Mouse (Mus musculus) stomach, postnatal 0 days (tissue): ENCODE measurements around the gene Hgf. TPM values are rescaled to one million over a fixed set of nuclear protein-coding genes. Genes with fewer than 3 reads are reported as not detected.

Source experiments
- ATAC-seq: fragments of 200-750 bp; cut with Nextera tagmentation; 2 replicates; pipeline ENCODE4 v1.8.0; 2017; ENCODE audit not compliant: low FRiP score, low TSS enrichment
- DNase-seq: peaks from one replicate; pipeline ENCODE4 v3.0.0-alpha.2; 2016; ENCODE audit warnings: low spot score
- H3K27ac ChIP-seq: fragments of 300-500 bp; sonication (generic); replicated peaks from 2 replicates; pipeline ENCODE4 v1.5.1; 2014; ENCODE audit warnings: mild to moderate bottlenecking, control low read depth
- H3K27me3 ChIP-seq: fragments of 300-500 bp; sonication (generic); 2 replicates; pipeline ENCODE4 v1.6.1; 2014; ENCODE audit warnings: low read length; ENCODE audit not compliant: control insufficient read depth, insufficient read depth
- H3K36me3 ChIP-seq: fragments of 300-500 bp; sonication (generic); 2 replicates; pipeline ENCODE4 v1.6.1; 2014; ENCODE audit warnings: low read length, mixed read lengths; ENCODE audit not compliant: control insufficient read depth, insufficient read depth
- H3K4me1 ChIP-seq: fragments of 300-500 bp; sonication (generic); replicated peaks from 2 replicates; pipeline ENCODE4 v1.6.1; 2014; ENCODE audit warnings: antibody characterized with exemption; ENCODE audit not compliant: control insufficient read depth, insufficient read depth
- H3K4me2 ChIP-seq: fragments of 300-500 bp; sonication (generic); replicated peaks from 2 replicates; pipeline ENCODE4 v1.6.1; 2014; ENCODE audit warnings: low read depth, mild to moderate bottlenecking, control low read depth, moderate library complexity
- H3K4me3 ChIP-seq: fragments of 300-500 bp; sonication (generic); 2 replicates; pipeline ENCODE4 v1.5.1; 2014; ENCODE audit warnings: low read depth, low read length, control low read depth
- H3K9ac ChIP-seq: fragments of 300-500 bp; sonication (generic); 2 replicates; pipeline ENCODE4 v1.6.1; 2014; ENCODE audit warnings: mild to moderate bottlenecking, low read length, control low read depth, mixed read lengths
- H3K9me3 ChIP-seq: fragments of 300-500 bp; sonication (generic); 2 replicates; pipeline ENCODE4 v1.6.1; 2016; ENCODE audit warnings: low read length; ENCODE audit not compliant: control insufficient read depth
- CTCF ChIP-seq: IDR thresholded peaks from 2 replicates; pipeline ENCODE4 v1.5.1; 2016; ENCODE audit warnings: antibody characterized with exemption, low read depth, mild to moderate bottlenecking, moderate library complexity
- EP300 ChIP-seq: optimal IDR thresholded peaks from 2 replicates; pipeline ENCODE3; 2016; ENCODE audit warnings: antibody characterized with exemption
- WGBS: fragments of 180-500 bp; shearing (Covaris S2); extraction: QIAGEN DNeasy Blood & Tissue Kit; methylation state at CpG from one replicate; pipeline ENCODE4 v1.1.7; 2014; 5-methylcytosine and 5-hydroxymethylcytosine counted together
- polyA plus RNA-seq: library from polyadenylated mRNA; unstranded; fragments of >200 nt; fragmentation: Nextera tagmentation; extraction: Ambion mirVana; gene quantifications from 2 replicates; pipeline ENCODE4 v1.2.1, GENCODE M21; 2015

The Hgf gene
- polyA plus RNA-seq, 1 experiment from 2014 or later, result 0.81 TPM

DNA sequence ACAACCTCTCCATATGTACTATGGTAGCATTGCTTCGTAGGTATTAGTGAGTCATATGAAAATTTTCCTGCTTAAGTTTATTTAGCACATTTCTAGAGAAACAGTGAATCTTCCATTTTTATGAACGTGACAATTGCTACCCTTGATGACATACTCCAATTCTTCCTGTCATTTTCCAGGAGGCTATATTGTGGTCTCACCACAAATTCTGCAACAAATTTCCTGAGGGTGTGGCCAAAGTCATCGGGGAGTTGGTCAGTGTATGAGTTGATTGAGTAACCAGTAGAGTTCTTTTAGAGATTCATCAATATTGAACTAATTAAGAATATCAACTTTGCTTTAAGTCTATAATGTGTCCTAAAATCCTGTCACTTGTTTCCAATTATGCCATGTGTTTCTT lies 5.8 kb upstream of the Hgf start:
- H3K27ac ChIP-seq, result no peak overlapping the region
- H3K4me1 ChIP-seq, result no peaks in the 10 kb centered on the region
- no peak for DNase-seq
- H3K36me3 ChIP-seq, result no peaks in the 10 kb centered on the region
- H3K9ac ChIP-seq, result no peak overlapping the region
- 83% methylated on average over 3 of the region's 3 CpGs for WGBS
- H3K27me3 ChIP-seq, result no peaks in the 10 kb centered on the region
- H3K9me3 ChIP-seq, result no peaks in the 10 kb centered on the region
- no peak overlapping the region for H3K4me3 ChIP-seq
- H3K4me2 ChIP-seq, result no peak overlapping the region
- ATAC-seq, result no peak
- TF ChIP-seq CTCF, result no peak
- TF ChIP-seq EP300, result no peak

- H3K9ac ChIP-seq, result no peak overlapping the region
- TF ChIP-seq EP300, result no peak
- no peak for ATAC-seq
- 58% methylated on average over 4 of the region's 4 CpGs for WGBS
- no peak for DNase-seq
- H3K27me3 ChIP-seq, result no peaks in the 10 kb centered on the region
- H3K27ac ChIP-seq, result no peak overlapping the region
- H3K36me3 ChIP-seq, result no peaks in the 10 kb centered on the region
- H3K4me2 ChIP-seq, result no peak overlapping the region
- no peaks in the 10 kb centered on the region for H3K4me1 ChIP-seq
- H3K4me3 ChIP-seq, result no peak overlapping the region
- no peaks in the 10 kb centered on the region for H3K9me3 ChIP-seq
These were observed 648 bp upstream of the Hgf start for GRCm38 (mm10) chr5:16552647-16553046.

DNA sequence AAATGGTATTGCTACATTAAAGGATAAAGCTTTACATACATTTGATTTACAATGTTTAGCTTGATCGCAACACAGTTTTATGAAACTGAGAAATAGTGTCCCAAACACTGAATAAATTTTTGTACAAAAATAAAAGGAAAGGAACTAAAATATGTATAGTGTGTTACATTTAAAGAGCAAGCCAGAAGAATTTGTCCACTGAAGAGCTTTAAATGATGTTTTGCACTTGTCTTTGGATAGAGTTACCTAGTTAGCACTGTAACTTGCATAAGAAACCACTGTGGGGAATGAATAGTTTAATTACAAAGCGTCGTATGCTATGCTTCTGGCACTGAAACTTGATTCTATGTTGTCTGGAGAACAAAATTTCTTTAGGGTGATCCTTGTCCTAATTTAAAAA lies 7.0 kb downstream of the Hgf start:
- Histone ChIP-seq H3K4me3 (no peak overlapping the region), H3K4me1 (no peaks in the 10 kb centered on the region), H3K9me3 (no peaks in the 10 kb centered on the region), H3K27me3 (no peaks in the 10 kb centered on the region), H3K9ac (no peak overlapping the region), H3K4me2 (no peak overlapping the region), H3K27ac (no peak overlapping the region), H3K36me3 (no peaks in the 10 kb centered on the region)
- TF ChIP-seq CTCF (no peak), EP300 (no peak)
- 90% methylated on average over 3 of the region's 3 CpGs for WGBS
- DNase-seq, result no peak
- no peak for ATAC-seq

- no peaks in the 10 kb centered on the region for H3K27me3 ChIP-seq
- no peaks in the 10 kb centered on the region for H3K36me3 ChIP-seq
- DNase-seq (no peak), ATAC-seq (no peak)
- no peaks in the 10 kb centered on the region for H3K4me1 ChIP-seq
- no peaks in the 10 kb centered on the region for H3K9me3 ChIP-seq
- H3K4me2 ChIP-seq, result no peak overlapping the region
- H3K4me3 ChIP-seq, result no peak overlapping the region
- WGBS, result 80% methylated on average over 4 of the region's 4 CpGs
- no peak overlapping the region for H3K9ac ChIP-seq
- H3K27ac ChIP-seq, result no peak overlapping the region
- TF ChIP-seq CTCF (no peak), EP300 (no peak)
These were observed 15.7 kb downstream of the Hgf start for GRCm38 (mm10) chr5:16568997-16569396.

DNA sequence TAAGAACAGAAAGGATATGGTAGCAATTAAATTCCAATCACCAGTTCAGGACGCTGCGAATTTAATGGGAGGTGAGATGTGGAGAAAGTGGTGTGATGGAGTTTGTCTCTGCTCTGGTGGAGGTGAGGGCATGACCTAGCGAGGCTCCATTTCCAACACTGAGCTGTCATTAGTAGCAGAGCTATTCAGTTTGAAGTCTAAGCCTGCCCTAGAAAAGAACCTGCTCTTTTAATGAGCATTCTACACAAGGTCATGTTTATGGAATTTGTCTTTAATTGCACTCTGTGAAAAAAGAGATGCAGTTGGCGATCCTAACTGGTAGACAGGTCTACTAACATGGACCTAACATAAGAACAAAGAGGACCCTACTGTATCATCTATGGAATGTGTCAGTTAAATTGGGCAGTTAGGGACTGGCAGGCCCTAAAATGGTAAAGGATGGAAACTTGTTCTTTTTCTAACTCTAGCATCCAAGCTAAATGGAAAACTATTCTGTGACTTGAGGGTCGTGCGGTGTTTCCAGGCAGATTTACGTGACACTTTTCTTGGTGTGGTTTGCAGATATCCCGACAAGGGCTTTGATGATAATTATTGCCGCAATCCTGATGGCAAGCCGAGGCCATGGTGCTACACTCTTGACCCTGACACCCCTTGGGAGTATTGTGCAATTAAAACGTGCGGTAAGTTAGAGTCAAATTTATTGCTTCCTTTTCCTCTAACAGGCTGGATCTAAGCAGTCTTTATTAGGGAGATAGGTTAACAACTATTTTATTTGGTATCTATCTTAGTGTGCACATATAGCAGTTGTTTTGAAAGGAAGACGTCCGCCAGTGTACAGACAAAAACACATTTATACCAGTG lies 24.8 kb downstream of the Hgf start:
- WGBS, result 78% methylated on average over 14 of the region's 14 CpGs
- H3K4me1 ChIP-seq, result no peaks in the 10 kb centered on the region
- H3K36me3 ChIP-seq, result no peaks in the 10 kb centered on the region
- H3K4me3 ChIP-seq, result no peak overlapping the region
- no peak overlapping the region for H3K27ac ChIP-seq
- ATAC-seq (no peak), DNase-seq (no peak)
- no peaks in the 10 kb centered on the region for H3K9me3 ChIP-seq
- H3K27me3 ChIP-seq, result no peaks in the 10 kb centered on the region
- TF ChIP-seq EP300, result no peak
- TF ChIP-seq CTCF, result no peak
- no peak overlapping the region for H3K9ac ChIP-seq
- no peak overlapping the region for H3K4me2 ChIP-seq

- 74% methylated on average over 4 of the region's 4 CpGs for WGBS
- Histone ChIP-seq H3K9me3 (no peaks in the 10 kb centered on the region), H3K4me2 (no peak overlapping the region), H3K27ac (no peak overlapping the region), H3K4me1 (no peaks in the 10 kb centered on the region), H3K9ac (no peak overlapping the region), H3K27me3 (no peaks in the 10 kb centered on the region), H3K4me3 (no peak overlapping the region), H3K36me3 (no peaks in the 10 kb centered on the region)
- TF ChIP-seq EP300, result no peak
- TF ChIP-seq CTCF, result no peak
- ATAC-seq, result no peak
- no peak for DNase-seq
These were observed 42.4 kb downstream of the Hgf start for GRCm38 (mm10) chr5:16595699-16596098.
